Mouse (Mus musculus) embryonic facial prominence, embryonic 11.5 days (tissue): ENCODE data around the gene Tbk1. TPM values are rescaled to one million over a fixed set of nuclear protein-coding genes. Genes with fewer than 3 reads are reported as not detected.

Source experiments
- ATAC-seq: fragments of 200-750 bp; cut with Nextera tagmentation; replicated peaks from 2 replicates; pipeline ENCODE4 v1.8.0; 2017; ENCODE audit warnings: low read depth; ENCODE audit not compliant: insufficient number of reproducible peaks, low FRiP score, low TSS enrichment
- DNase-seq: peaks from one replicate; pipeline ENCODE4 v3.0.0-alpha.2; 2015; ENCODE audit warnings: low spot score
- H3K27ac ChIP-seq: fragments of 300-500 bp; sonication (generic); replicated peaks from 2 replicates; pipeline ENCODE4 v1.5.1; 2014; ENCODE audit warnings: mild to moderate bottlenecking, low read depth, low read length, control low read depth
- H3K27me3 ChIP-seq: fragments of 300-500 bp; sonication (generic); 2 replicates; pipeline ENCODE4 v1.6.1; 2014; ENCODE audit warnings: mild to moderate bottlenecking, low read length, moderate library complexity, mixed read lengths; ENCODE audit not compliant: control insufficient read depth, insufficient read depth
- H3K36me3 ChIP-seq: fragments of 300-500 bp; sonication (generic); replicated peaks from 2 replicates; pipeline ENCODE4 v1.6.1; 2014; ENCODE audit warnings: low read depth, mild to moderate bottlenecking, low read length, moderate library complexity, mixed read lengths; ENCODE audit not compliant: control insufficient read depth, insufficient read depth
- H3K4me1 ChIP-seq: fragments of 300-500 bp; sonication (generic); 2 replicates; pipeline ENCODE4 v1.6.1; 2014; ENCODE audit warnings: low read length, mixed read lengths; ENCODE audit not compliant: control insufficient read depth, insufficient read depth
- H3K4me2 ChIP-seq: fragments of 300-500 bp; sonication (generic); 2 replicates; pipeline ENCODE4 v1.6.1; 2014; ENCODE audit warnings: low read depth, mild to moderate bottlenecking, control low read depth, low read length, moderate library complexity
- H3K4me3 ChIP-seq: fragments of 300-500 bp; sonication (generic); 2 replicates; pipeline ENCODE4 v1.5.1; 2014; ENCODE audit warnings: low read depth, low read length, control low read depth
- H3K9ac ChIP-seq: fragments of 300-500 bp; sonication (generic); replicated peaks from 2 replicates; pipeline ENCODE4 v1.6.1; 2014; ENCODE audit warnings: mild to moderate bottlenecking, control low read depth, low read length
- H3K9me3 ChIP-seq: fragments of 300-500 bp; sonication (generic); replicated peaks from 2 replicates; pipeline ENCODE4 v1.6.1; 2016; ENCODE audit warnings: mild to moderate bottlenecking, low read length, inconsistent platforms, mixed read lengths; ENCODE audit not compliant: control insufficient read depth
- WGBS: fragments of 180-500 bp; shearing (Covaris S2); extraction: QIAGEN DNeasy Blood & Tissue Kit; methylation state at CpG from one replicate; pipeline ENCODE4 v1.1.7; 2014; 5-methylcytosine and 5-hydroxymethylcytosine counted together
- polyA plus RNA-seq: library from polyadenylated mRNA; unstranded; fragments of >200 nt; fragmentation: Nextera tagmentation; extraction: Ambion mirVana; gene quantifications from 2 replicates; pipeline ENCODE4 v1.2.1, GENCODE M21; 2014

Gene Tbk1
- polyA plus RNA-seq, 1 experiment from 2014 or later: 35.2 TPM

DNA sequence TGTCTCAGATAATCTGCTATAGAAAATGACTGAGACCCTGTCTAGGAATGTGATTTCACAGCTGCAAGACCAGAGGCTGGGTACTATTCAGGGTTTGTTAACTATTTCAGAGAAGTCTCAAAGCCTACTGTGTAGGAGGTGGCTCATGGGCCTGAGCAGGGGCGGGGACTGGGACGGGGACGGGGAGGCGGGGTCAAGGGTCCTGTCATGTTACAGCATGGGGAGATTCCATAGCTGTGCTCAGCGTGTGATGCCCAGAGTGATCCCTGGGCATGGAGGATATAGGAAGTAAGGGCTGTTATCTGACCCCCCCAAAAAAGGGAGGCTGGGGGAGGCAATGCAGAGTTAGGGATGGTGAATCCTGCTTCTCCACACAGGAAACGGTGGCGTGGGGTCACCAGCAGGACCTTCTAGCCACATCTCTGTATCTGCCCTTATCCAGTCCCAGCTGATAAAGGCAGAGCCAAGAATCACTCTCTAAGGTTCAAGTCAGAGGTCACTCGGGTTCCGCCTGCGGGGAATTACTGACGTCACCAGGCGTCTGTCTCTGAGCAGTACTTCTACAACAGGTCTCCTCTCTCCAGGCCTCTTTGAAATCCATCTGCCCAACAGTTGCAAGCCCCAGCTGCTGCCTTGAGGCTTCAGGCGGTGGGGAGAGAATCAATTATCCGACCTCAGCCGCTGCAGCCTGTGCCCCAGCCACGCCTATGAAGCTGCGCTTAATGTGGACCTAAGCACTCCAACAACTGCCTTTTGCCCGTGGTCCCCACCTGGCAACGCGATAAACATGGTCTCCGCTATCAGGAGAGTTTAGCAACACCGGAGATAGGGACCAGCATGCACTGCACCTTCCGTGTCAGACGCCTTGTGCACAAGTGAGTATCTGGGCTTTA is 76.6 kb downstream of the Tbk1 start:
- H3K4me1 ChIP-seq: peaks cover 17% of the 10 kb centered on the region
- peak; percentile 56 for ATAC-seq
- WGBS: 14% methylated on average over 24 of the region's 24 CpGs

DNA sequence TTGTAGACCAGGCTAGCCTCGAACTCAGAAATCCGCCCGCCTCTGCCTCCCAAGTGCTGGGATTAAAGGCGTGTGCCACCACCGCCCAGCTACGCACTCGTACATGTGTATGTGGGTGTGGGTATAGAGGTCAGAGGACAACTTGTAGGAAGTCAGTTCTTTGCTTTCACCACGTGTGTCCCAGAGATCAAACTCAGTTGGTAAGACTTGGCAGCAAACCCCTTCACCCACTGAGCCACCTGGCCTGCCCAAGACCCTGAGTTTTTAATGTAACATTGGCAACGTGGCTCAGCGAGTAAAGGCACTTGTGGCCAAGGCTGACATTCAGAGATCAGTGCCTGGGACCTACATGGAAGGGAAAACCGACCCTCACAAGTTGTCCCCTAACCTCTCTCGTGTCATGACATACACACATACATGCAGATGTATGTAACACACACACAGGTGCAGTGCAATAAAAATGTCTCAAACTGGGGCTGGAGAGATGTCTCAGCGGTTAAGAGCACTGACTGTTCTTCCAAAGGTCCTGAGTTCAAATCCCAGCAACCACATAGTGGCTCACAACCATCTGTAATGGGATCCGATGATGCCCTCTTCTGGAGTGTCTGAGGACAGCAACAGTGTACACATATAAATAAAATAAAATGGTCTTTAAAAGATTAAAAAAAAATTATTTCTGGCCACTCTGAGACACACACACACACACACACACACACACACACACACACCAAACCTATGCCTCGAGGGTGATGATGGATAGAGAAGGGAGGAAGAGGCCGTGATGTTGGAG is 78.6 kb downstream of the Tbk1 start:
- no peak for DNase-seq
- ATAC-seq: no peak
- no peaks in the 10 kb centered on the region for H3K27me3 ChIP-seq
- peaks cover 17% of the 10 kb centered on the region for H3K4me1 ChIP-seq
- H3K36me3 ChIP-seq: no peaks in the 10 kb centered on the region
- H3K9me3 ChIP-seq: no peaks in the 10 kb centered on the region
- WGBS: 89% methylated on average over 16 of the region's 16 CpGs
- no peak overlapping the region for H3K9ac ChIP-seq
- H3K4me2 ChIP-seq: no peak overlapping the region
- H3K27ac ChIP-seq: no peak overlapping the region
- H3K4me3 ChIP-seq: no peak overlapping the region

More for the DNA sequence above, 76.6 kb downstream of the Tbk1 start:
- H3K9me3 ChIP-seq: no peaks in the 10 kb centered on the region
- no peak overlapping the region for H3K27ac ChIP-seq
- DNase-seq: peak; percentile 76
- H3K27me3 ChIP-seq: no peaks in the 10 kb centered on the region
- no peaks in the 10 kb centered on the region for H3K36me3 ChIP-seq
- H3K4me2 ChIP-seq: peak overlapping the region; percentile 5
- no peak overlapping the region for H3K4me3 ChIP-seq
- no peak overlapping the region for H3K9ac ChIP-seq

DNA sequence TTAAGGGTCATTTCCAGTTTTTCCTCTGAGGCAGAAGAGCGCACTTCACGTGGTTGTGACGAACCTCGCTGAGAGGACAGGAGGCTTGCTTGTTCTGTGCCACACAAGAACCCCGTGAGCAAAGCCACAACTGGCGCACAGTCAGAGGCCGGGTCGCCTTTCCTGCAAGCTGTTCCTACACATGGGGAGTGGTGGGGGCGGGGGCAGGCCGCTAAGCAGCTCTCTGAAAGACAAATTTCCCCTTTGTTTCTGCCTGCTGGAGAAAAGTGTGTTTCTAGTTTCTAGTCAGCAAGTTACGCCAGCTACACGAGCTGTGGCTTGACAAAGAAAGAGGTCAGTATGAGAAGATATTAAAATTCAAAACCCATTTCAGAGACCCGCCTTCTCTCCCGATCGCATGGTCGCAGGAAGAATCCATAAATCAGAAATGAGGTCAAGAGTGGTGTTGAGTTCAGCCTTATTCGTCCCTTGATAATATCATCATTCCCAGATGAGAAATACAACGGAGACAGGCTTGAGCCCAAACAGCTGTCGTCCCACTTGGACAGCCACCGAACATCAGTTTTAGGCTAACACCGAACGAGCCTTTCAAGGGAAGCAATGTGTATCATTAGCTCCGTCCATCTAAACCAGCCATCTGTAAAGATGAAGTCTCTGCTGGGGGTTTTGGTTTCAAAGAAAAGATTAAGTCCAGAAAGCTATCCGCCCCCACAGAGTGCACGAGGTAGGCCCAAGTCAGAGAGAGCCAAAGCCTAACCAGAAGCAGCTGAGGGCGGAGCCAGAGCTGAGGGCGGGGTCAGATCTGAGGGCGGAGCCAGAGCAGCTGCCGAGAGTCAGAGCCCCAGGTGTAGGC is 79.6 kb downstream of the Tbk1 start:
- peak overlapping the region; percentile 25 for H3K9ac ChIP-seq
- no peak overlapping the region for H3K4me2 ChIP-seq
- H3K27ac ChIP-seq: peak overlapping the region; percentile 85
- H3K4me3 ChIP-seq: no peak overlapping the region
- 29% methylated on average over 29 of the region's 29 CpGs for WGBS
- H3K9me3 ChIP-seq: no peaks in the 10 kb centered on the region
- peak; percentile 83 for DNase-seq
- no peaks in the 10 kb centered on the region for H3K36me3 ChIP-seq
- no peaks in the 10 kb centered on the region for H3K27me3 ChIP-seq
- peak; percentile 62 for ATAC-seq
- peaks cover 17% of the 10 kb centered on the region for H3K4me1 ChIP-seq

DNA sequence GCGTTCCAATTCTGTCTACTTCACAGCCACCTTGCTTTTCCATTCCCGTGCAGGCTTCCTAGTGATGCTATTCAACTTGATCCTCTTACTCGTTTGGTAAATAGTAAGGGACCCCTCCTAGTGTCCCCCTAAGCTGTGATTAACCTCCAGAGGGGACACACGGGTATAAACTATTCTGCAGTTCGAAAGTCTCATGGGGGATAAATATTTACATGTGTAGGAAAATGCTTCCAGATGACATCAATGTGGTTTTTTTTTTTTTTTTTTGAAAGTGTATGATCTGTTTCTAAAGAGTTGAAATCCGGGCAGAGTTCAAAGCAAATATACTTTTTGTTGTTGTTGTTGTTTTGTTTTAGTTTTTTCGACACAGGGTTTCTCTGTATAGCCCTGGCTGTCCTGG is 80.7 kb downstream of the Tbk1 start:
- Histone ChIP-seq H3K4me3 (no peak overlapping the region), H3K4me1 (peaks cover 17% of the 10 kb centered on the region)
- WGBS: 36% methylated on average over 7 of the region's 7 CpGs

DNA sequence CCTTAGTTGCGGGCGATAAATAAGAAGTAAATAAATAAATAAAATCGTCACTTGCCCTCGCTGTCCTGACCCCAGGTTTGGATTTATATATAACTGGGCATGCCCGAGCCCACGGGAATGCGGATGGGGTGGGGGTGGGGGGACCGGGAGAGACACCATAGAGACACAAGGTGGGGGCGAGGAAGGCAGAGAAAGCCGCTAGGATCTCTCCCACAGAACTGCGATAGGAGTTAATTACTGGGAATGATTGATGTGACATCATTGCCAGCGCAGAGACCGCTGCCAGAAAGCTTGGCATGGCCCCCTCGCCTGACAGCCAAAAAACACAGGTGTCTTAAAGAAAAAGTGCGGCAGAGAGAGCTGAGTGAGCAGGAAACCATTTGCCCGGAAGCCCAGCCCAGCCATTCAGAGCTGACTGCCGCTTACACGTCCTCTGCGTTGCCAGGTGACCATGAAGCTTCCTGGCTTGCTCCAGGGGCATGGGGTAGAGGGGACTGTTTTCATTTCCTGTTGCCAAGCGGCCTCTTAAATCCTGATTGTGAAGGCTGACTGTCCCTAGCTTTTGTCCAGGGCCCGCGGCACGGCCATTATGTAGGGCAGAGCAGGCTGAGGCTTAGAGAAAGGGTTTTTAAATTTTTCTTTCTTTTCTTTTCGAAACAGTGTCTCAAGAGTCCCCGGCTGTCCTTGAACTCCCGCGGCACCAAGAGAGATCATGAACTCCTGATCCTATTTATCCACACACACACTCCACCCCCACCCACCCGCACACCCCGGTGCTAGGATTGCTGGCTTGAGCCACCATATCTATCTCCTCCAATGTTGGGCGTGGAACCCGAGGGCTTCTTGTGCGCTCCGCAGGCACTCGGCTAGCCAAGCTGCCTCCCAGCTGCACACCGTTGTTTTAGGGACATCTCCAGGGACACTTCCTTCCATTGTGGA is 81.3 kb downstream of the Tbk1 start:
- peaks cover 13% of the 10 kb centered on the region for H3K4me1 ChIP-seq
- 19% methylated on average over 35 of the region's 35 CpGs for WGBS
- peak overlapping the region; percentile 47 for H3K4me2 ChIP-seq
- H3K36me3 ChIP-seq: no peaks in the 10 kb centered on the region
- H3K27ac ChIP-seq: peak overlapping the region; percentile 52
- H3K9ac ChIP-seq: peak overlapping the region; percentile 44
- DNase-seq (peak; percentile 80), ATAC-seq (no peak)
- no peaks in the 10 kb centered on the region for H3K9me3 ChIP-seq
- no peaks in the 10 kb centered on the region for H3K27me3 ChIP-seq
- peak overlapping the region; percentile 28 for H3K4me3 ChIP-seq

More for the DNA sequence above, 80.7 kb downstream of the Tbk1 start:
- H3K9ac ChIP-seq: no peak overlapping the region
- ATAC-seq: no peak
- peak; percentile 46 for DNase-seq
- H3K36me3 ChIP-seq: no peaks in the 10 kb centered on the region
- H3K4me2 ChIP-seq: peak overlapping the region; percentile 47
- no peaks in the 10 kb centered on the region for H3K9me3 ChIP-seq
- H3K27me3 ChIP-seq: no peaks in the 10 kb centered on the region
- H3K27ac ChIP-seq: peak overlapping the region; percentile 85

DNA sequence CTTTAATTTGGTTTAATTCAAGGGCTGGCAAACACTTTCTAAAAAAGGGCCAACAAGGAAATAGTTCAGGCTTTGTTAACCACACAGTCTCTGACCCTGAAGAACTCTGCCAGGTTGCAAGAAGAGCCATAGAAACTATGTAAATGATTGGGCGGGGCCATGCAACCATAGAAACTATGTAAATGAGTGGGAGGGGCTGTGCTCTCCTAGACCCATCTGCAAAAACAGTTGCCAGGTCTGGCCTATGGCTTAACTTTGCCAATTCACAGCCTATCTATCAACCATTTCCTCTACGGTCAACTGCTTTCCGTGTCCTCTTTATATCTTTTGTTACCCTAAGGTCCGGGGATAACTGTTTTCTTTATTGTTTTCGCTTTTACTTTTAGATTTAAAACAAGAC is 85.4 kb downstream of the Tbk1 start:
- no peak overlapping the region for H3K4me3 ChIP-seq
- no peaks in the 10 kb centered on the region for H3K9me3 ChIP-seq
- no peak overlapping the region for H3K27ac ChIP-seq
- peaks cover 2% of the 10 kb centered on the region; the same call in 1 of the 2 replicates for H3K4me1 ChIP-seq
- no peaks in the 10 kb centered on the region for H3K36me3 ChIP-seq
- no peaks in the 10 kb centered on the region for H3K27me3 ChIP-seq
- DNase-seq (no peak), ATAC-seq (no peak)
- WGBS: 74% methylated on average over 5 of the region's 5 CpGs
- H3K9ac ChIP-seq: no peak overlapping the region
- H3K4me2 ChIP-seq: no peak overlapping the region

DNA sequence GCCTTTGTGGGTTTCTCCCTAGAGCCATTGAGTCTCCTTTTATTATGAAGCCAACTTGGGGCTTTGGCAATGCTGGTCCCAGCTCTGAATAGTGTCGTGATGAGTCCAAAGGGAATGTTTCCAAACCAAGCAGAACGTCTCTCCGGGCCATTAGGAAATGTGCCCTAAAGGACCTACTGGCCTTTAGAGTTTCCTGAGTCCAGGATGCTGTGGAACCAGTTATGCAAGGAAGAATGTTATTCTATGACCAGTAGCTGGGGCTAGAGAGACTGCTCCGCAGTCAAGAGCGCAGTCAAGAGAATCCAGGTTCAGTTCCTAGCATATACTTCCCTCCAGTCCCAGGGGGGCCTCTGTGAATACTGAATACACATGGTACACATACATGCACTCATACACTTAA is 86.6 kb downstream of the Tbk1 start:
- Histone ChIP-seq H3K9me3 (no peaks in the 10 kb centered on the region), H3K27ac (no peak overlapping the region), H3K9ac (no peak overlapping the region), H3K4me2 (no peak overlapping the region), H3K27me3 (no peaks in the 10 kb centered on the region), H3K4me3 (no peak overlapping the region), H3K36me3 (no peaks in the 10 kb centered on the region), H3K4me1 (no peaks in the 10 kb centered on the region; the same call in 1 of the 2 replicates)
- no peak for DNase-seq
- WGBS: 63% methylated on average over 5 of the region's 5 CpGs
- no peak for ATAC-seq
